Mouse (Mus musculus) neural tube, embryonic 11.5 days (tissue): Measurements from ENCODE around the gene Zswim5. TPM values are rescaled to one million over a fixed set of nuclear protein-coding genes. Genes with fewer than 3 reads are reported as not detected.
A peak's percentile ranks its signal among the peaks of the same experiment; 100 is the strongest.

Experiments used
- ATAC-seq: fragments of 200-750 bp; cut with Nextera tagmentation; 2 replicates; pipeline ENCODE4 v1.8.0; 2017; ENCODE audit warnings: moderate number of reproducible peaks, mild to moderate bottlenecking, moderate TSS enrichment, moderate library complexity; ENCODE audit not compliant: insufficient read depth, low FRiP score, low TSS enrichment
- DNase-seq: peaks from one replicate; pipeline ENCODE4 v3.0.0-alpha.2; 2015; ENCODE audit warnings: low spot score
- H3K27ac ChIP-seq: fragments of 300-500 bp; sonication (generic); 2 replicates; pipeline ENCODE4 v1.5.1; 2014; ENCODE audit warnings: low read depth, mild to moderate bottlenecking, low read length
- H3K27me3 ChIP-seq: fragments of 300-500 bp; sonication (generic); 2 replicates; pipeline ENCODE4 v1.6.1; 2014; ENCODE audit warnings: mild to moderate bottlenecking, low read length, mixed read lengths; ENCODE audit not compliant: control insufficient read depth, insufficient read depth
- H3K36me3 ChIP-seq: fragments of 300-500 bp; sonication (generic); 2 replicates; pipeline ENCODE4 v1.6.1; 2014; ENCODE audit warnings: mild to moderate bottlenecking, low read length, moderate library complexity, mixed read lengths; ENCODE audit not compliant: control insufficient read depth, insufficient read depth
- H3K4me1 ChIP-seq: fragments of 300-500 bp; sonication (generic); 2 replicates; pipeline ENCODE4 v1.6.1; 2014; ENCODE audit warnings: low read length, mixed read lengths; ENCODE audit not compliant: control insufficient read depth, insufficient read depth
- H3K4me2 ChIP-seq: fragments of 300-500 bp; sonication (generic); 2 replicates; pipeline ENCODE4 v1.6.1; 2014; ENCODE audit warnings: low read depth, mild to moderate bottlenecking, moderate library complexity
- H3K4me3 ChIP-seq: fragments of 300-500 bp; sonication (generic); 2 replicates; pipeline ENCODE4 v1.5.1; 2014; ENCODE audit warnings: low read depth, low read length
- H3K9ac ChIP-seq: fragments of 300-500 bp; sonication (generic); 2 replicates; pipeline ENCODE4 v1.6.1; 2014; ENCODE audit warnings: mild to moderate bottlenecking, low read length
- H3K9me3 ChIP-seq: fragments of 300-500 bp; sonication (generic); 2 replicates; pipeline ENCODE4 v1.6.1; 2016; ENCODE audit warnings: low read length; ENCODE audit not compliant: control insufficient read depth
- WGBS: fragments of 180-500 bp; shearing (Covaris S2); extraction: QIAGEN DNeasy Blood & Tissue Kit; methylation state at CpG from one replicate; pipeline ENCODE4 v1.1.7; 2014; 5-methylcytosine and 5-hydroxymethylcytosine counted together
- polyA plus RNA-seq: library from polyadenylated mRNA; unstranded; fragments of >200 nt; fragmentation: Nextera tagmentation; extraction: Ambion mirVana; gene quantifications from 2 replicates; pipeline ENCODE4 v1.2.1, GENCODE M21; 2014

Gene Zswim5
- polyA plus RNA-seq, 1 experiment from 2014 or later, result 13.6 TPM

- no peak overlapping the region for H3K27ac ChIP-seq
- H3K9ac ChIP-seq, result no peak overlapping the region
- ATAC-seq (no peak; the same call in 1 of the 2 replicates), DNase-seq (no peak)
- no peak overlapping the region for H3K4me2 ChIP-seq
- no peak overlapping the region for H3K4me3 ChIP-seq
- 8% methylated on average over 2 of the region's 2 CpGs for WGBS
- H3K27me3 ChIP-seq, result no peaks in the 10 kb centered on the region
- H3K9me3 ChIP-seq, result no peaks in the 10 kb centered on the region
- H3K36me3 ChIP-seq, result no peaks in the 10 kb centered on the region
- 0 out of 2 replicates have a peak, but pooled peaks cover 2% of the 10 kb centered on the region for H3K4me1 ChIP-seq
Observed at GRCm38 (mm10) chr4:116854286-116854685, 22.9 kb upstream of the Zswim5 start.

GRCm38 (mm10) chr4:116857203-116857602, 20.0 kb upstream of the Zswim5 start:
- 0 out of 2 replicates have a peak, but pooled peaks cover 2% of the 10 kb centered on the region for H3K4me1 ChIP-seq
- H3K9ac ChIP-seq, result no peak overlapping the region
- no peak overlapping the region for H3K27ac ChIP-seq
- H3K36me3 ChIP-seq, result no peaks in the 10 kb centered on the region
- ATAC-seq, result no peak
- no peak for DNase-seq
- H3K4me2 ChIP-seq, result no peak overlapping the region
- no peaks in the 10 kb centered on the region for H3K27me3 ChIP-seq
- no peak overlapping the region for H3K4me3 ChIP-seq
- WGBS, result 85% methylated on average over 10 of the region's 10 CpGs
- H3K9me3 ChIP-seq, result no peaks in the 10 kb centered on the region

- no peak for DNase-seq
- WGBS, result 74% methylated on average over 5 of the region's 5 CpGs
- Histone ChIP-seq H3K4me3 (no peak overlapping the region), H3K36me3 (no peaks in the 10 kb centered on the region), H3K4me2 (no peak overlapping the region), H3K9ac (no peak overlapping the region), H3K9me3 (no peaks in the 10 kb centered on the region), H3K4me1 (no peaks in the 10 kb centered on the region), H3K27me3 (no peaks in the 10 kb centered on the region), H3K27ac (no peak overlapping the region)
- ATAC-seq, result no peak
Observed at GRCm38 (mm10) chr4:116859711-116860110, 17.5 kb upstream of the Zswim5 start.

GRCm38 (mm10) chr4:116862023-116862422, 15.2 kb upstream of the Zswim5 start:
- DNase-seq, result no peak
- H3K4me1 ChIP-seq, result no peaks in the 10 kb centered on the region
- no peak overlapping the region for H3K4me3 ChIP-seq
- WGBS, result 77% methylated on average over 8 of the region's 8 CpGs
- no peak overlapping the region for H3K9ac ChIP-seq
- H3K4me2 ChIP-seq, result no peak overlapping the region
- ATAC-seq, result no peak
- H3K36me3 ChIP-seq, result no peaks in the 10 kb centered on the region
- no peaks in the 10 kb centered on the region for H3K27me3 ChIP-seq
- no peaks in the 10 kb centered on the region for H3K9me3 ChIP-seq
- H3K27ac ChIP-seq, result no peak overlapping the region

- H3K4me2 ChIP-seq, result no peak overlapping the region
- DNase-seq, result no peak
- ATAC-seq, result no peak
- no peak overlapping the region for H3K27ac ChIP-seq
- H3K27me3 ChIP-seq, result no peaks in the 10 kb centered on the region
- no peaks in the 10 kb centered on the region for H3K9me3 ChIP-seq
- no peak overlapping the region for H3K9ac ChIP-seq
- H3K36me3 ChIP-seq, result no peaks in the 10 kb centered on the region
- H3K4me1 ChIP-seq, result no peaks in the 10 kb centered on the region
- 64% methylated on average over 3 of the region's 3 CpGs for WGBS
- no peak overlapping the region for H3K4me3 ChIP-seq
Observed at GRCm38 (mm10) chr4:116869898-116870297, 7.3 kb upstream of the Zswim5 start.

GRCm38 (mm10) chr4:116874595-116874994, 2.6 kb upstream of the Zswim5 start:
- WGBS, result 79% methylated on average over 4 of the region's 4 CpGs
- Histone ChIP-seq H3K4me2 (no peak overlapping the region), H3K9ac (no peak overlapping the region), H3K4me1 (peaks cover 4% of the 10 kb centered on the region; the same call in 1 of the 2 replicates), H3K27me3 (no peaks in the 10 kb centered on the region), H3K9me3 (no peaks in the 10 kb centered on the region), H3K27ac (no peak overlapping the region), H3K4me3 (no peak overlapping the region), H3K36me3 (no peaks in the 10 kb centered on the region)
- no peak for DNase-seq
- ATAC-seq, result no peak

- Histone ChIP-seq H3K27me3 (no peaks in the 10 kb centered on the region), H3K4me1 (peaks cover 5% of the 10 kb centered on the region; the same call in 1 of the 2 replicates), H3K27ac (peak overlapping the region; percentile 98), H3K36me3 (no peaks in the 10 kb centered on the region), H3K4me3 (peak overlapping the region; percentile 94), H3K4me2 (peak overlapping the region; percentile 78), H3K9ac (peak overlapping the region; percentile 94), H3K9me3 (no peaks in the 10 kb centered on the region)
- WGBS, result 0% methylated on average over 15 of the region's 15 CpGs
- DNase-seq (no peak), ATAC-seq (peak; percentile 58)
Observed at GRCm38 (mm10) chr4:116876630-116876994, 564 bp upstream of the Zswim5 start.

GRCm38 (mm10) chr4:116877729-116878321, 649 bp downstream of the Zswim5 start:
- Histone ChIP-seq H3K9ac (peak overlapping the region; percentile 94), H3K4me1 (peaks cover 5% of the 10 kb centered on the region; the same call in 1 of the 2 replicates), H3K27ac (peak overlapping the region; percentile 98), H3K4me3 (peak overlapping the region; percentile 94), H3K4me2 (peak overlapping the region; percentile 78), H3K9me3 (no peaks in the 10 kb centered on the region), H3K36me3 (no peaks in the 10 kb centered on the region), H3K27me3 (no peaks in the 10 kb centered on the region)
- under 1% methylated on average over 34 of the region's 57 CpGs for WGBS
- ATAC-seq (peak; percentile 4), DNase-seq (peak; percentile 40)

- ATAC-seq (0 out of 2 replicates have a peak, but pooled peaks have one; percentile 29), DNase-seq (peak; percentile 62)
- Histone ChIP-seq H3K4me1 (peaks cover 5% of the 10 kb centered on the region; the same call in 1 of the 2 replicates), H3K4me2 (peak overlapping the region; percentile 78), H3K4me3 (peak overlapping the region; percentile 94), H3K9ac (peak overlapping the region; percentile 94), H3K27me3 (no peaks in the 10 kb centered on the region), H3K9me3 (no peaks in the 10 kb centered on the region), H3K36me3 (no peaks in the 10 kb centered on the region), H3K27ac (peak overlapping the region; percentile 98)
- 5% methylated on average over 11 of the region's 11 CpGs for WGBS
Observed at GRCm38 (mm10) chr4:116878491-116878890, 1.3 kb downstream of the Zswim5 start.
